Mouse (Mus musculus) cerebellum, adult 8-10 months (tissue): ENCODE data around the gene Plekhh2.

ENCODE experiments used
- DNase-seq: peaks from one replicate; pipeline ENCODE4 v3.0.0; 2022

The Plekhh2 gene

GRCm38 (mm10) chr17:84573940-84574339, 62.2 kb downstream of the Plekhh2 start:
- DNase-seq, result no peak

GRCm38 (mm10) chr17:84575108-84575507, 63.4 kb downstream of the Plekhh2 start:
- DNase-seq, result no peak

DNA sequence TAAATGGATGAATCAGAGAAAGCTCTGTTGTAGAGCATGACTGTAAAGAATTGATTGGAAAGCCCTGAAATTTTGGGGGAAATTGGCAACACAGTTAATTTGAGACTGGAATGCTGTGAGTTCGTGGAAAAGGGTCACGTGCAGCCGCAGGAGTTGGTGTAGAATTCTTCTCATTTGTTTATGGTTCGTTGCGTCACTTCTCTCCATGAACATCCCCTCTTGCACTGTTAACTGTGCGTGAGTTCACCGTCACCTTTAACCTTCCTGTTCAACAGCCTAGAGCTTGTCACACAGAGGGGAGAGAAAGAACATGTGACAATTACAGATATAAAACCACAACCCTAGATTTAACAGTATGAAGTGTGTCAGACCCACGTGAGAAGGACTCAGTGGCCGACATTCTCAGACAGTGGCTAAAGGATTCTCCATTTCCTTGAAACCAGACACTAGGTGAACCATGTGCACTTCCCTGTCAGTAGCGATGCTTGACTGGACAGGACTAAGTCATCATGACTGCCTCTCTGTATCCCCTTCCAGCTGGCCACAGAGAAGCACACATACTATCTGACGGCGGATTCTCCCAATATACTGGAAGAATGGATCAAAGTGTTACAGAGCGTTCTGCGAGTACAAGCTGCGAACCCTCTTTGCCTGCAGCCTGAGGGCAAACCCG, 65.1 kb downstream of the Plekhh2 start:
- DNase-seq, result no peak

DNA sequence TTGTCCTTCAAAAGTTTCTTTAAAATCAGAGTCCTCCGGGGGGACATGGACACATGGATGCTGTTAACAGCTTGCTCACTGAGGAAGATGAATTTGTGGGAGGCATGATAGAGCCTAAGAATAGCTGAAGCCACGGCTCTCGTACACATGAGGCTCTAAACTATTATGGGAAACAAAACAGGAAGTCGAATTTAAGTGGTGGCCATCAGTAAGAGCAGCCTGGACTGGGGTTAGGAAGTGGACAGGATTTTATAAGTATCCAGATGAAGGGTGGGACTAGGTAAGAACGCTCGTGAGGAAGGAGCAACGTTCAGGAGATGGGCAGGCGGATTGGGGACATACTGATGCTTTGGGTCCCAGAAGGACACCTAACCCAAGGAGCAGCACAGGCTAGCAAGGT, 67.6 kb downstream of the Plekhh2 start:
- DNase-seq, result no peak

GRCm38 (mm10) chr17:84579817-84580216, 68.1 kb downstream of the Plekhh2 start:
- no peak for DNase-seq

- DNase-seq, result no peak
These were observed 69.1 kb downstream of the Plekhh2 start for GRCm38 (mm10) chr17:84580821-84581220.

DNA sequence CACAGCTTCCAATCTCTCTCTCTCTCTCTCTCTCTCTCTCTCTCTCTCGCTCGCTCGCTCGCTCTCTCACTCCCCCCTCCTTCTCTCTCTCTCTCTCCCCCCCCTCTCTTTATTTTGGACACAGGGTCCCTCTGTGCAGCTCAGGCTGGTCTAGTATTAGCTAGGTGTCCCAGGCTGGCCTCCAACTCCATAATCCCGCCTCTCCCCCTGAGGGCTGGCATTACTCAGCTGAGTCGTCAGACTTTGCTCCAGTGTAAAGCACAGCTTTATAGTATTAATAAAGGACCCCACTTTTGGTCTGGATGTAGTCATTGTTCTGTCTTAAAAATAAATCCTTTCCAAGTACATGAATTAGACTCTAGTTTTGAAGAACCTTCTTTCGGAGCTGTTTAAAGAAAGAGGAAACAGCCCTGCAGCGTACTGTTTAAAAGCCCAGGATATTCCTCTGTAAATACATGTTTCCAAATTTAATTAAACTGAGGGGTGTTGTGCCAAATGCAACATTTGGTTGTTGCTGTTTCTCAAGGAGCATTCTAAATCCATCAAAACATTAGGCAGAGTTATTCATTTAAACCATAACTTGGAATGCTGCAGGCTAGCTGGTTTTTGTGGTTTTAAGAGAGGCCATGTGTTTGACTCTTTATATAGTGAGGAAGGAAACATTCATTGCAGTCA, 70.2 kb downstream of the Plekhh2 start:
- no peak for DNase-seq

DNA sequence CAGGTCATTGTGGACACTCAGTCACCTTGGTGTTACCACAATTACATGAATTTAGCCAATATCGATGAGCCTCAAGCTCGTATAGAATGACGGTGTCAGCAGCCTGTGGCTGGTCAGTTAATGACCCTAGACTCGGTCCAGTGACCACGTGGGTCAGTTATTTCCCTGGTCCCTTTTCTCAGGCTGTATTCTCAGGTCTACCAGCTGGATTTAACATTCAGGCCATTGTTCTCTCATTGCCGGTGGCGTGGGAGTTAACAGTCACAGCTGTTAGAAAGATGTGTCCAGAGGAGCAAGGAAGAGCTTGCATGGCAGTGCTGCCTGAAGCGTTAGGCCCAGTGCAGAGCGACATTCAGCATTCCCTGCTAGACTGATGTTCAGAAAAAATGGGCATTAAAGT, 72.4 kb downstream of the Plekhh2 start:
- DNase-seq, result no peak

- DNase-seq, result no peak
These were observed 73.4 kb downstream of the Plekhh2 start for GRCm38 (mm10) chr17:84585104-84585503.

- no peak for DNase-seq
These were observed 78.4 kb downstream of the Plekhh2 start for GRCm38 (mm10) chr17:84590065-84590464.

DNA sequence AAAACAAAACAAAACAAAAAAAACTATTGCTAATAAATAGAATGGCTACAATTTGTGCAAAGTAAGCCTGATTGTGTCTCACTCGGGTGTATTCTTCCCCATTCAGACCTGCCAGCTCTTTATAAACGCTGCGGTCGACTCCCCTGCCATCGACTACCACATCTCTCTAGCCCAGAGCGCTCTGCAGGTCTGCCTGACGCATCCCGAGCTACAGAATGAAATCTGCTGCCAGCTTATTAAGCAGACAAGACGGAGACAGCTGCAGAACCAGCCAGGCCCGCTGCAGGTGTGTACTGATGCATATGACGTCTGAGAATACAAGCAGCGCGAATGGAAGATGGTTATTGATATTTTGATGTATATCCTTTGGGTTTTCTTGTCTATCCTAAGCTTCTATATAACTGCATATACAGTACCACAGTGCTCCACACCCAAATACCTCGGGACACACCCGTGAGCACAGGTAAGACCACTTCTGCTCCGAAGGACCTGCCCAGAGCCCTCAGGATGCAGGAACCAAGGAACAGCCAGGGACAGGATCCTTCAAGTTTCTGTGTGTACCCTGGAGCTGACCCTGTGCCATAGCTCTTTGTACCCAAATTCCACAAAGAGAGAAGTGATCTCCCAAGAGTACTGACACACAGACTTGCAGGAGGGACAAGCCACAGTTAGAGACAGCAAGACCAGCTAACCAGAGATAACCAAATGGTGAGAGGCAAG, 79.9 kb downstream of the Plekhh2 start:
- DNase-seq, result no peak

GRCm38 (mm10) chr17:84596015-84596441, 84.3 kb downstream of the Plekhh2 start:
- no peak for DNase-seq

DNA sequence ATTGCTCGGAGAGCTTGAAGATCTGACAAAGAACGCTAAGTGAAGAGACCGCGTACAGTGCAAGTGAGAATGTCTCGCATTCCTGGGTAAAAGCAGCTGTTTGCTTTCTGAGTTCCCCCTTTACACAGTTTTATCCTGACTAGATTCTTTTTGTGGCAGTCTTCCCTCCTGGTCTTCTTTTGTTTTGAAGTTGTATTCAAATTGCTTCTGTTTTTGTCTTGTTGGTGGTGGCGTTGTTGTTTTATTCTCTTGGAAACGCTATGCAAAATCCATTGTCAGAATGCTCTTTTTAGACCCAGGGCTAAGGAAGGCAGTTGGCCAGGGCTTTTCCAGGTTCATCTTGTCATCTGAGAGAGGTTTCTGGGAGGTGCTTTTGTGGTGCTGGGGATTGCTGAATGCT, 84.8 kb downstream of the Plekhh2 start:
- no peak for DNase-seq

DNA sequence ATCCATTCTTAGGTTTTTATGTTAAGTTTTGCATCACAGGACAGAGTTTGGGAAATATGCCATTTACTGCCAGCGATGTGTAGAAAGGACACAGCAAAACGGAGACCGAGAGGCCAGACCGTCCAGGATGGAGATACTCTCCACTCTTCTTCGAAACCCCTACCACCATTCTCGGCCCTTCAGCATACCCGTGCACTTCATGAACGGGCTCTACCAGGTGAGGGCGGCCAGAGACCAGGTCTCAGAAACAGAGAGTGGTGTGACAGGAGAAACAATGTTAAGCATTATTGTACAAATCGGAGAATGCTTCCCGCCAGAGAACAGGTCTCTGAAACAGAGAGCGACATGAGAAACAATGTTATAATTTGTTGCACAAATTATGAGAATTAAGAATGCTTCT, 86.2 kb downstream of the Plekhh2 start:
- DNase-seq, result no peak

- no peak for DNase-seq
These were observed 87.2 kb downstream of the Plekhh2 start for GRCm38 (mm10) chr17:84598928-84599327.

- no peak for DNase-seq
These were observed 88.6 kb downstream of the Plekhh2 start for GRCm38 (mm10) chr17:84600051-84600983.

GRCm38 (mm10) chr17:84601805-84602204, 90.1 kb downstream of the Plekhh2 start:
- peak; percentile 32 for DNase-seq

DNA sequence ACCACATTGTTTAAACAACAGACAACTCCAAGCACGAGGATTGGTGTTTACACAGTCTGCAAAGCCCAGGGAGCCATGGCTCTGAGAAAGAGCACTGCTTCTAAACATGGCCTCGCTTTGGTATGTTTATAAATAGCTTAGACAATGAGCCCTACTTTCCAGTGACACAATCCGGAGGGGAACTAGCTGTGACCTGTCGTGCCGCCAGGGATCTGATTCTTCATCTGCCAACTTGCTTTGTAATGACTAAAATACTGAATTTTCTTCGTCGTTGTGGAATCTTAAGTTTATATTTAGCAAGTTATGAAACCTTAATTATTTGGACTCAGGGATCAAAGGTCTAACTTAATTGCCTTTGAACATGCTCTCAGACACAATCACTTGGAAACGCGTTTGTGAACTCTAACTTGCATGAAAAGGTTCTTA, 91.5 kb downstream of the Plekhh2 start:
- no peak for DNase-seq

DNA sequence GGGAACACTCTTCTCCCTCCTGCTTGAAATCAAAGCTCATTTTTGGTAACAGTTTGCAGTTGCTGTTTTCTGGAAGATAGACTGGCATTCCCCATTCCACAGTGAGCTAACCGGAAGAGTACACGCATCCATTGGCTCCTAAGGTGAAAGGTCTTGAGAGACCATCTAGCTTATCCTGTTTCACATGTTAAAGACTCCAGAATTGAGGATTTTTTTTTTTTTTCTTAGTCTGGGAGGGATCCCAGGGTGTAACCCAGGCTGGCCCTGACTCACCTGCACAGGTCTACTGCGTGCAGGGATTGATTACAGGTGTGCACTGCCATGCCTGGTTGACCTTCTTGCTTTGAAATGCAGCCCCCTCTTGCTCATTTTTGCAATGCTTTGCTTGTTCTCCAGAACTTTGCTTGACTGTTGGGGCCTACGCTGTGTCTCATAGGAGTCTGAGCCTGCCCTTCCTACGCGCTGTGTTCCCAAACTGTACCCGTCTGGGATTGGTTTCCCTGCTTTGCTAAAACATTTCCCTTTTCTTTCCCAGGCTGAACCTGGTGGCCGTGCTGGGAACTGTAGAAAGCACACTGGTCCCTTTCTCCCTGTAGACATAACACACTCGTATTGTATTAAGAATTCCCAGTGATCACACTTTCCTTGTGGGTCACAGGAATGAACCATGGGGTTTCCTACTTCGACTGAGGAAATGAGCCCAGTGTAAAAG, 92.2 kb downstream of the Plekhh2 start:
- DNase-seq, result no peak

- DNase-seq, result no peak
These were observed 95.3 kb downstream of the Plekhh2 start for GRCm38 (mm10) chr17:84606976-84607375.

DNA sequence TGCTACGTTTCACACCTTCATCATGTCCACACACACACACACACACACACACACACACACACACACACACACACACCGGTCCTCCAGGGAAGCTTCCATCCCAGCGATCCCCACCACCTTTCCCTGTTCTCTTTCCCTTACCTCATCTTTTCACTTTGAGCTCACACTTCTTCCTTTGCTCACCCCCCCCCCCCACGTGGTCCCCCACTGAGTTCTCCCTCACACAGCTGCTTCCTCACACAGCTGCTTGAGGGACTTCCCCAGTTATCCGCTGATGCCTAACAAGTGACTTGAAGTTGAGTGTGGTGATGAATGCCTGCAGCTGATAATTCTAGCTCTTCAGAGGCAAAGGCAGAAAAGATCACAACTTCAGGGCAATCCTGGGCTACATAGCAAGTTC, 95.9 kb downstream of the Plekhh2 start:
- DNase-seq, result no peak

DNA sequence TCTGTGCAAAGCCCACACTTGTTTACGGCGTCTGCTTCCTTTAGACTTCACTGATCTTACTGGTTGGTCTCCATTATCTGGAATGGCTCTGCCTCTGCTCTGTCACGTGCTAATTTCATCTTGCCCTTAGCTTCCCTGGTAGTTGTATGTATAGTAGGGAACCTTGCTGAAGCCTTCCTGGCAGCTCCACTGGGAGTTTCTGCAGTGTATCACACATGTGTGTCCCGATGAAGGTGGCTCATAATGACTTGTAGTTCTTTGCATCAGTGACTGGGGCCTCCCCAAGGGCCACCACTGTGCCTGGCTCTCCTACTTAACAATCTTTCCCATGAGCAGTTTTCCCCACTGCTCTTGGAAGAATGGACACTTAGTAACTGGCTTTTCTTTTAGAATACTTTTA, 96.9 kb downstream of the Plekhh2 start:
- DNase-seq, result no peak
